Mouse (Mus musculus) thymus, postnatal 4 days (tissue): ENCODE results near the gene Rnf121.

ENCODE experiments used
- DNase-seq: peaks from one replicate; pipeline ENCODE4 v3.0.0; 2021

The Rnf121 gene

DNA sequence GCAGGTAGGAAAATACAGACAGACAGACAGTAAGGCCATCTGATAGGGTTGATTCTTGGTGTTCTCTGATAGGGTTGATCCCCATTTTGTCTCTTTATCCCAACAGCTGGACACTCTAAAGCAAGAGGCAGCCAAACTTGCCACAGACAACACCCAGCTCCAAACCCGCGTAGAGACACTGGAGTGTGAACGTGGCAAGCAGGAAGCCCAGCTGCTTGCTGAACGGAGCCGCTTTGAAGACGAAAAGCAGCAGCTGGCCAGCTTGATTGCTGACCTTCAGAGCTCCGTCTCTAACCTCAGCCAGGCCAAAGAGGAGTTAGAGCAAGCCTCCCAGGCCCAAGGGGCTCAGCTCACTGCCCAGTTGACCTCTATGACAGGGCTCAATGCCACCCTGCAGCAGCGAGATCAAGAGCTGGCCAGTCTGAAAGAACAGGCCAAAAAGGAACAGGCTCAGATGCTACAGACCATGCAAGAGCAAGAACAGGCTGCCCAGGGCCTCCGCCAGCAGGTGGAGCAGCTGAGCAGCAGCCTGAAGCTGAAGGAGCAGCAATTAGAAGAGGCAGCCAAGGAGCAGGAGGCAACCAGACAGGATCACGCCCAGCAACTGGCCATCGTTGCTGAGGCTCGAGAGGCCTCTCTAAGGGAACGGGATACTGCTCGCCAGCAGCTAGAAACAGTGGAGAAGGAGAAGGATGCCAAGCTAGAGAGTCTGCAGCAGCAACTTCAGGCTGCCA is 66.9 kb downstream of the Rnf121 start:
- peak; percentile 89 for DNase-seq

DNA sequence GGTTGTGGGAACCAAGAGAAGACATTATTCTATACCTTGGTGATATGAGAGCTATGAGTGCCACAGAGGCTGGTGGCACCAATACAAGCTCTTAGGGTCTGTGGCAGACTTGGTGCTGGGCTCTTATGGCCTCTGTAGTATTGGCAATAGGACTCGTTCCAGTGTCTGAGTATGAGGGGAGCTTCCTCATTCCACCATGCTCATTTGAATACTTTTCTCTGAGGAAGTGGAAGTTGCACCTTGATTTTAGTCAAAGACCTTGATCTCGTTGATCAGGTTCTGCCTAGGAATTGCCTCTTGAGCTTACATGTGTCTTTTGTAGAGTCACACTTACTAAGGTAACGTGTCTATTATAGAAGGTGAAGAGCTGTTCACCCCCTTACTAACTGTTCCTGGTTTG is 71.0 kb downstream of the Rnf121 start:
- DNase-seq = no peak

DNA sequence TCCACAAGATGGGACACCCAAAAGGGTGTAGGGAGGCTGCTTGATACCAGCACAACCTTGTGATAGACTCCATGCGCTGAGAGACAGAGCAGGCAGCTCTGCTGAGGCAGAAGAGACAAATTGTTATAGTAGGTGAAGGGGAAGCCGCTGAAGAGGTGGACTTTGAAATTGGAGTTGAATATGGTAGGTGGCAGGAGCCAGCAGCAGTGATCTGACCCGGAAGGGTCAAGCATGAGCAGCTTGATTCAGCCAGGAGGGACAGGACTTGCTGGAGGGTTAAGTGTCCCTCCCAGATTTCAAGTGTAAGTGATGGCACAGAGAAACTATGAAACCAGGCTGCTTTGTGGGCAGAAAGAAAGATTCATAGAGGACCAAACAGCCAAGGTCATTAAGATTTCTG is 80.2 kb downstream of the Rnf121 start:
- no peak for DNase-seq

DNA sequence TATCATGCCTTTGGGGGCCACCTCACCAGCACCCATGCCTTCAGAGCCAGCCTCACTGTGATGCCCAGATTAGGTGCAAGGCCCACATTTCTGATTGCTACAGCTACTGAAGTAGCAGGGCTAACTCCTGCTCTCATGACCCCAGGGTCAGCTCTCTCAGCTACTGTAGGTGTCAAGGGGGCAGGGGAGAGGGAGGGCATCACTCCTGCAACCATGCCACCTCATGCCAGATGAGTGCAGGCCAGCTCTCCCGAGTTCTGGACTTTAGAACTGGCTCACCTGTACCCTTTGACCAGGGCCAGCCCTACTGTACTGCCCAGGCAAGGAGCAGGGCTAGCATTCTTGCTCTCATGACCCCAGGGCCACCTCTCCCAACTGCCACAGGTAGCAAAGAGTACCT is 82.5 kb downstream of the Rnf121 start:
- DNase-seq = no peak

DNA sequence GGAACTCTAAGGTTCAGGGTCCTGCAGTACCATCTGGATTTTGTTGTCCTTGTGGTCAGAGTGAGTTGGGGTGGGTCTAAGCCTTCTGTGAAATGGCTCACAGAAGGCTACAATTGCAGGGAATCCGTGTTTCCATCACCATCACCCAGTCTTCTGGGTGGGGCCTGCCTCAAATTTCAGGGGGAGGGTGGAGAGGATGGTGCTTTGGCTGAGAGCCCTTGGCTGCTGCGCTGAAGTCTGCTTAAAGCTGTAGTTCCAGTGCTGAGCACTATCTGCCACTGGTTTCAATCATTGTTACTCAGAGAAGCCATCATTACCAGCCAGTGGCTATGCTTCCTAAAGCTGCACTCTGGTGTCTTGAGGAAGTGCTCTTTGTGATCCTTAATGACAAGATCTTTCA is 90.8 kb downstream of the Rnf121 start:
- no peak for DNase-seq

DNA sequence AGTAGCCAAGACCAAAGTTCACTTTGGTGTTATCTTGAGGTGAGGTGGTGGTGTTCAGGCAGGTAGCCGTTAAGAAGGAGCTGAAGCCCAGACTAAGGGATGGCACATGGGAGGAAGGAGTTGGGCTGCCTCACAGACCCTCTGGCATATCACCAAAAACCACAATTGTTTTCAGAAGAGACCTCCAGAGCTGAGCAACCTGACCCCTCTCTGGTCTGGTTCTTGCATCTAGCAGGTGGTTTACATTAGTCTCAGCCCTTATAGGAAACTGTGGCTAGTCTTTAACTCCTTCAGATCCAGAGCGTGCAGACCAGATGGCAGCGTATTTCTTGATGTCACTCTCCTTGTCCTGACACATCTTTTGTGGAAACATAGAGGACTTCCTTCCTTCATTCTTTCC is 91.5 kb downstream of the Rnf121 start:
- no peak for DNase-seq

DNA sequence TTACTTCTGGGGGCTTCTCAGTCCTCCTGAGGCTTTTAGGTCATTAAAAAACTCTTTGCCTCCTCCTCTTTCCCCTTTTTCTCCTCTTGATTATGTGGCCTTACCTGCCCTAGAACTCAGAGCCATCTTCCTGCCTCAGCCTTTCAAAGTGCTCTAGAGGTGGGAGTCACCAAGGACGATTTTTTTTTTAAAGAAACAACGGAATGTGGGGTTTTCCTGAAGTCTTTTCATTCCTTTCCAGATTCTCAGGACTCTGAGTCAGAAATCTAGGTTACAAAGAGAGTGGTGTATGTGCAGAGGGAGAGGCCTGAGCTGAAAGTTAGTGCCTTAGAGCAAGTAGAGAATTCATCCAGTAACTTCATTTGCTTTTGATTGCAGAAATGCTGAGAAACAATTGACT is 93.5 kb downstream of the Rnf121 start:
- DNase-seq = no peak

DNA sequence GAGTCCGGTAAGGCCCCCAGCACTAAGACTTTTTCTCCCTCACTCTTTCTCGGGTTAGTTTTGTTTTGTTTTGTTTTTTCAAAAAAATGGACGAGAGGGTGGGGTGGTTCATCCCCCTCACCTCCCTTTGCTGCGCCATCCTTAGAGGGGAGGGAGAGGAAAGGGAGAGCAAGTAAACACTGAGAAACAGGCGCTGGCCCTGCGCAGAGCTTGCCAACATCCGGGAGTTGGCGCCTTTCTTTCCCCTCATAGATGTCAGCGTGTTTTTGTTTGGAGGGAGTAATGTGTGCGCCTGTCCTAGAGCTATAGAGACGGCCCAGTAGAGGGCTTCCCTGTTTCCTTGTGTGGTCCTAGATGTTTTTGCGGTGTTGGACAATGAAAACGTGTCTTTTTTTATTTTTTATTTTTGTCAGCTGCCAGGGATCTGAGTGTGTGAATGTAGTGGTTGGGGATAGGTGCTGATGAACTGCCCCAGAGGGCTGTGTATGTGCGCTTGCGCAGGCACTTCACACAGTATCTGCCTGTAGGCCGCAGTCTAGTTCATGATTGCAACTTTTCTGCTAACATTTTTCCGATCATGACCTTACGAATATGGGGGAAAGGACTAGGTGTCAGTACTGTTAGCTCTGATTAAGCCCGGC is 94.3 kb downstream of the Rnf121 start:
- peak; percentile 74 for DNase-seq

DNA sequence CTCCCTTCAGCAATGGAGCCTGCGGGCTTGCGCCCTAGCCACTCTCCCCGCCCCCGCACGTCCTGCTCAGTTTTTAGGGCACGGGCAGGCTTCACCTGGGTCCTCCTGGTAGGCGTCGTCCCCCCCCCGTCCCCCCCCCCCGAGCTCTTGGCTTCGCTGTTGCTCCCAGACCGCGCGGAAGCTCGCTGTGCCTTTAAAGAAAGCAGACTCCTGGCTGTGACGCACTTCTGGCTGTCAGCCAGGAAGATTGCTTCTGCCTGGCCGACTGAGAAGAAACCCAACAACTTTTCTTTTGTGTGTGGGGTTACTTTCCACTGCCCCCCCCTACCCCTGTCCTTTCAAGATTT is 94.9 kb downstream of the Rnf121 start:
- peak; percentile 80 for DNase-seq

DNA sequence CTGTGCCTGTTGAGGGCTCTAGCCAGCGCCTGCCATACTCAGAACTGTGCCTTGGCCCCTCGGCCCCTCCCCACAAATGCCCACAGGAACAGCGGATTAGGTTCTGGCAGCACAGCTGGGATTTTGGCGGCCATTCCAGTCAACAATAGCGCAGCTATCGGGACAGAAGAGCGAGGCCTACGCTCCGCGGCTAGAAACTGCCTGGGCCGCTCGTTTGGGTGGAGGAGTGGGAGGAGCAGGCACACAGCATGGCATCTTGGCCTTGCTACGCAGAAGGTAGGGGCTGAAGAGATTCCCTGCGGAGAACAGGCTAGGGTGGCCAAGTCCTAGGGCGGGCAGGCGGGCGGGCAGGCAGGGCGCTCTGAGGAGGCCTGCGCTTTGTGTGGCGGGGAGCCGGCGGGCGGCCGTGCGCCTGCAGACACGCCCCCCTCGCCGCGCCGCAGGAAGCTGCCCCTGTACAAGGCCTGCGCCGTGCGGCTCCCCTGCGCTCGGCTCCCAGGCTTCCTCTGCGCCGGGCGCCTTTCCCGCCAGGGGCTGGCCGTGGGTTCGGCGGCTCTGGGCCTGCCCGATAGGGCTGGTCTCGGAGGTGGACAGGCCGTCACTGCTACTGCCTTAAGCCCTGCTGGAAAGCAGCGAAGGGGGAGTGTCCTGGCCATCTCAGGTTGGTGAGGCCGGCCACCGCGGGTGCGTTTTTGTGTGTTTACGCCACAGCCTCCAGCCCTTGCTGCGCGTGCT is 95.4 kb downstream of the Rnf121 start:
- peak; percentile 90 for DNase-seq
